Mouse (Mus musculus) adrenal gland, adult 18-20 months (tissue): ENCODE results near the gene Cenpu. TPM values are rescaled to one million over a fixed set of nuclear protein-coding genes. Genes with fewer than 3 reads are reported as not detected.

ENCODE experiments used
- total RNA-seq, 2 experiments: library from RNA; stranded (reverse); gene quantifications; 1 replicate in 1 of 2; 2 replicates in 1 of 2; pipeline ENCODE4 v1.2.3; 2021

The Cenpu gene
- total RNA-seq, 2 experiments from 2014 or later: 1.1 to 2.0 TPM

Other genes with a start within 250 kb of the Cenpu start
- gene Acsl1, start 81.0 kb upstream of the Cenpu start, total RNA-seq: 100 to 1,000 TPM; 403 to 767 TPM
- gene Primpol, start 65.2 kb downstream of the Cenpu start, total RNA-seq: 10 to 100 TPM in 1 of 2 experiments, 1 to 10 TPM in 1; 8.6 to 12.0 TPM
- gene Casp3, start 65.3 kb downstream of the Cenpu start, total RNA-seq: 10 to 100 TPM; 13.7 to 14.8 TPM
- gene Irf2, start 187.7 kb downstream of the Cenpu start, total RNA-seq: 10 to 100 TPM; 46.8 to 54.1 TPM